Mouse (Mus musculus) testis, adult 2 months (tissue): ENCODE results near the gene Stk10.

ENCODE experiments used
- CTCF ChIP-seq: fragments of 200-500 bp; IDR thresholded peaks from 2 replicates; pipeline ENCODE4 v1.5.1; 2012; ENCODE audit warnings: low read depth, mild to moderate bottlenecking, inconsistent platforms, low read length, moderate library complexity; ENCODE audit not compliant: control insufficient read depth, insufficient read depth, insufficient replicate concordance
- POLR2A ChIP-seq: fragments of 200-500 bp; IDR thresholded peaks from 2 replicates; pipeline ENCODE4 v1.6.1; 2012; ENCODE audit warnings: low read depth, mild to moderate bottlenecking, inconsistent platforms, low read length, moderate library complexity; ENCODE audit not compliant: control insufficient read depth

GRCm38 (mm10) chr11:32538435-32538834 is 5.3 kb downstream of the Stk10 start:
- no peak for TF ChIP-seq POLR2A
- TF ChIP-seq CTCF: no peak
